Comparison of ENCODE assay signal across 23 mouse cellular contexts in the genomic region with DNA sequence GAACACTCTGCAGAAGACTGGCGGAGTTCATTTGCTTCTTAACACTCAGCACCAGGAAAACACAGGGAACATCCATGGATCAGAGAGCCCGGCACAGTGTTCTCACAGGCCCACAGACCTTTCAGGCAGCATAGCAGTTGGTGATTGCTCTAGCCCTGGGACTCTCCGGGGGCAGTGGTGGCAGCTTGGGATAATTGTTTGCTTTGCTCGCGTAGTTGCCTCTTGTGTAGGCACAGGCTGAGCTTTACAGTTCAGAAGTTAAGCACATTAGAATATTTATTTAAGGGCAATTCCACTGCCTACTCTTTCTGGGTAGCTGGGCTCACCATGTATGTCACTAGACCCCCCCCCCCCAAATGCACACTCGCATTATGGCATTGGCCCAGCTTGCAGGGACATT. TPM values are rescaled to one million over a fixed set of nuclear protein-coding genes. Genes with fewer than 3 reads are reported as not detected.
"Had no signal": no experiment of that assay in that cellular context is flagged by ENCODE, and none has a peak within 500 bp of the region (broad histone marks: within the 10 kb centered on the region; RNA-seq: fewer than 3 reads in every experiment).

No protein-coding gene starts in this region.

- DNase-seq: lung, adult 18-20 months; midbrain, embryonic 14.5 days; retina, postnatal 1 day; right cerebral cortex, adult 18-20 months; right cerebral cortex, postnatal 25 days; right cerebral cortex, postnatal 4 days; spleen, adult 18-20 months; thymus, adult 18-20 months; thymus, postnatal 14 days; thymus, postnatal 36 days had no signal

- H3K36me3 ChIP-seq: liver, embryonic 12.5 days; midbrain, embryonic 10.5 days; midbrain, embryonic 12.5 days; neural tube, embryonic 13.5 days; neural tube, embryonic 15.5 days had no signal

- H3K9ac ChIP-seq: liver, embryonic 12.5 days; liver, embryonic 14.5 days; midbrain, embryonic 12.5 days; neural tube, embryonic 13.5 days; neural tube, embryonic 15.5 days had no signal

- H3K4me3 ChIP-seq: liver, embryonic 12.5 days; midbrain, embryonic 10.5 days; midbrain, embryonic 12.5 days; myocyte; neural tube, embryonic 13.5 days; neural tube, embryonic 15.5 days had no signal

- H3K27me3 ChIP-seq: liver, embryonic 12.5 days; midbrain, embryonic 12.5 days; neural tube, embryonic 13.5 days; neural tube, embryonic 15.5 days had no signal

- H3K4me2 ChIP-seq: liver, embryonic 12.5 days; midbrain, embryonic 12.5 days; neural tube, embryonic 13.5 days; neural tube, embryonic 15.5 days had no signal

- H3K9me3 ChIP-seq: liver, embryonic 12.5 days; midbrain, embryonic 10.5 days; midbrain, embryonic 12.5 days; neural tube, embryonic 13.5 days; neural tube, embryonic 15.5 days had no signal

- H3K27ac ChIP-seq: liver, embryonic 12.5 days; liver, embryonic 14.5 days; midbrain, embryonic 10.5 days; midbrain, embryonic 12.5 days; neural tube, embryonic 13.5 days; neural tube, embryonic 15.5 days had no signal

- ATAC-seq: liver, embryonic 12.5 days; midbrain, embryonic 16.5 days had no signal

- H3K4me1 ChIP-seq: liver, embryonic 12.5 days; midbrain, embryonic 10.5 days; midbrain, embryonic 12.5 days; neural tube, embryonic 13.5 days; neural tube, embryonic 15.5 days had no signal

RNA-seq across cellular contexts. Expression of gene Neurod6, which starts 34.4 kb away (rescaled TPM):
- polyA plus RNA-seq: liver, embryonic 12.5 days; liver, embryonic 14.5 days; liver, embryonic 16.5 days; myocyte; small intestine, adult 2 months; stomach, embryonic 14.5 days; stomach, embryonic 16.5 days; thymus, postnatal 0 days had no signal
